9 mouse cellular contexts compared by ENCODE assay signal in genomic region chr6:114723925-114724324, GRCm38 (mm10).
A peak's percentile ranks its signal among the peaks of the same experiment; 100 is the strongest.
DNase-seq lines count a peak whose midpoint lies in the region; ATAC-seq and TF ChIP-seq lines count a peak whose summit lies in the region.
"Had no signal": no experiment of that assay in that cellular context is flagged by ENCODE, and none has a peak within 500 bp of the region (broad histone marks: within the 10 kb centered on the region; RNA-seq: fewer than 3 reads in every experiment).

No protein-coding gene starts in this region.

- TF ChIP-seq POLR2A in bone marrow macrophage, adult 2 months (IDR thresholded peaks at IDR 0.05; ENCODE audit: borderline replicate concordance, low read depth, low read length), result no peak

- H3K27me3 ChIP-seq in heart, embryonic 11.5 days (ENCODE audit: control insufficient read depth, insufficient read depth, low read length), result no peaks in the 10 kb centered on the region
- no peaks in the 10 kb centered on the region for H3K27me3 ChIP-seq in forebrain, postnatal 0 days (ENCODE audit: insufficient read depth, low read length)
- H3K27me3 ChIP-seq in intestine, embryonic 15.5 days (replicated peaks), result no peaks in the 10 kb centered on the region
- no peaks in the 10 kb centered on the region for H3K27me3 ChIP-seq in midbrain, postnatal 0 days (ENCODE audit: insufficient read depth, low read length)

- 29% methylated on average over 9 of the region's 9 CpGs for WGBS in heart, embryonic 11.5 days (ENCODE audit: insufficient replicate concordance)
- WGBS in forebrain, postnatal 0 days, result 20% methylated on average over 9 of the region's 9 CpGs
- WGBS in intestine, embryonic 15.5 days, result 26% methylated on average over 9 of the region's 9 CpGs
- WGBS in midbrain, postnatal 0 days, result 20% methylated on average over 9 of the region's 9 CpGs

- no peak overlapping the region for H3K4me3 ChIP-seq in heart, embryonic 11.5 days (ENCODE audit: low read depth, low read length)
- no peak overlapping the region for H3K4me3 ChIP-seq in bone marrow macrophage, adult 2 months (ENCODE audit: insufficient read depth, low read length)
- no peak overlapping the region for H3K4me3 ChIP-seq in forebrain, postnatal 0 days (ENCODE audit: low read depth, low read length)
- no peak overlapping the region for H3K4me3 ChIP-seq in intestine, embryonic 15.5 days (replicated peaks)
- H3K4me3 ChIP-seq in midbrain, postnatal 0 days (ENCODE audit: low read depth, low read length), result no peak overlapping the region

- peak; percentile 36 to 75 for DNase-seq in heart, adult 18-20 months
- peak; percentile 91 for DNase-seq in forebrain, postnatal 0 days
- DNase-seq in left cerebral cortex, postnatal 25 days (ENCODE audit: low spot score in 2 of 2), result peak; percentile 73 to 75
- peak; percentile 84 for DNase-seq in midbrain, postnatal 0 days (ENCODE audit: low spot score)
- DNase-seq in thymus, postnatal 25 days, result peak; percentile 57

- intact Hi-C loops in left cerebral cortex, postnatal 25 days (cut with DNase I), result loop anchor here (1.0 to 5.0 kb wide), 3 partner anchors 202 to 308 kb away; no protein-coding TSS in a partner anchor

- H3K4me2 ChIP-seq in heart, embryonic 11.5 days, result no peak overlapping the region
- no peak overlapping the region for H3K4me2 ChIP-seq in forebrain, postnatal 0 days (ENCODE audit: low read depth)
- H3K4me2 ChIP-seq in intestine, embryonic 15.5 days (replicated peaks), result no peak overlapping the region
- no peak overlapping the region for H3K4me2 ChIP-seq in midbrain, postnatal 0 days (ENCODE audit: low read depth, low read length, poor library complexity, severe bottlenecking)

- H3K27ac ChIP-seq in heart, embryonic 11.5 days (ENCODE audit: low read depth, low read length), result no peak overlapping the region
- H3K27ac ChIP-seq in bone marrow macrophage, adult 2 months (ENCODE audit: insufficient read depth, low read depth, low read length), result no peak overlapping the region
- no peak overlapping the region for H3K27ac ChIP-seq in forebrain, postnatal 0 days (ENCODE audit: low read depth, low read length)
- H3K27ac ChIP-seq in intestine, embryonic 15.5 days, result no peak overlapping the region
- no peak overlapping the region for H3K27ac ChIP-seq in midbrain, postnatal 0 days (ENCODE audit: low read depth, low read length)
- H3K27ac ChIP-seq: macrophage had no signal

- 0 out of 2 replicates have a peak, but pooled peaks have one; percentile 25 for TF ChIP-seq CTCF in bone marrow macrophage, adult 2 months (IDR thresholded peaks at IDR 0.05; ENCODE audit: low read depth, low read length)
- TF ChIP-seq CTCF in forebrain, postnatal 0 days (IDR thresholded peaks at IDR 0.05; ENCODE audit: low read depth), result peak; percentile 95
- peak; percentile 94 for TF ChIP-seq CTCF in midbrain, postnatal 0 days (IDR thresholded peaks at IDR 0.05)

- H3K9ac ChIP-seq in heart, embryonic 11.5 days (ENCODE audit: low read depth, low read length), result no peak overlapping the region
- H3K9ac ChIP-seq in forebrain, postnatal 0 days, result no peak overlapping the region
- no peak overlapping the region for H3K9ac ChIP-seq in intestine, embryonic 15.5 days
- H3K9ac ChIP-seq in midbrain, postnatal 0 days (replicated peaks; ENCODE audit: low read length, poor library complexity, severe bottlenecking), result no peak overlapping the region

- no peaks in the 10 kb centered on the region for H3K9me3 ChIP-seq in heart, embryonic 11.5 days (replicated peaks; ENCODE audit: control insufficient read depth, low read length)
- no peaks in the 10 kb centered on the region for H3K9me3 ChIP-seq in forebrain, postnatal 0 days (ENCODE audit: low read length)
- no peaks in the 10 kb centered on the region for H3K9me3 ChIP-seq in intestine, embryonic 15.5 days
- no peaks in the 10 kb centered on the region for H3K9me3 ChIP-seq in midbrain, postnatal 0 days (ENCODE audit: low read length)

- no peak for ATAC-seq in heart, embryonic 11.5 days (replicated peaks; ENCODE audit: insufficient number of reproducible peaks, low FRiP score, low TSS enrichment)
- ATAC-seq in forebrain, postnatal 0 days, result peak; percentile 85
- peak; percentile 55; the same call in 1 of the 2 replicates for ATAC-seq in intestine, embryonic 15.5 days
- ATAC-seq in midbrain, postnatal 0 days (ENCODE audit: low FRiP score), result peak; percentile 63

- peaks cover 37% of the 10 kb centered on the region for H3K4me1 ChIP-seq in heart, embryonic 11.5 days (ENCODE audit: control insufficient read depth, insufficient read depth, low read length)
- H3K4me1 ChIP-seq in bone marrow macrophage, adult 2 months (ENCODE audit: control insufficient read depth, insufficient read depth, low read length), result no peaks in the 10 kb centered on the region
- no peaks in the 10 kb centered on the region for H3K4me1 ChIP-seq in forebrain, postnatal 0 days (ENCODE audit: insufficient read depth)
- peaks cover 19% of the 10 kb centered on the region for H3K4me1 ChIP-seq in intestine, embryonic 15.5 days (replicated peaks)
- no peaks in the 10 kb centered on the region for H3K4me1 ChIP-seq in midbrain, postnatal 0 days (ENCODE audit: insufficient read depth, low read length)

- H3K36me3 ChIP-seq in heart, embryonic 11.5 days (ENCODE audit: control insufficient read depth, insufficient read depth, low read length), result no peaks in the 10 kb centered on the region
- H3K36me3 ChIP-seq in forebrain, postnatal 0 days (ENCODE audit: insufficient read depth), result no peaks in the 10 kb centered on the region
- H3K36me3 ChIP-seq in intestine, embryonic 15.5 days, result no peaks in the 10 kb centered on the region
- H3K36me3 ChIP-seq in midbrain, postnatal 0 days (ENCODE audit: insufficient read depth, low read length), result no peaks in the 10 kb centered on the region

Comparison
In these comparisons a context has a peak if more than half of its experiments do, and no peak if none do; other contexts are left out.
1. CTCF ChIP-seq: peak in every context shown above with its lines; median percentile 95 in forebrain, postnatal 0 days; 94 in midbrain, postnatal 0 days; 25 in bone marrow macrophage, adult 2 months.